Mouse (Mus musculus) CH12.LX (cell line): ENCODE results near the gene Esm1.

Experiments used
- CTCF ChIP-seq, 2 experiments: IDR thresholded peaks in 1 of 2; conservative IDR thresholded peaks in 1 of 2; 2 replicates each; pipeline ENCODE4 v1.5.1; 2011 to 2012; ENCODE audit warnings: low read depth in 2 of 2, low read length in 2 of 2, improper control_type of control experiment in 1 of 2, inconsistent platforms in 1 of 2, mild to moderate bottlenecking in 1 of 2, moderate library complexity in 1 of 2
- EP300 ChIP-seq: IDR thresholded peaks from 2 replicates; pipeline ENCODE4 v1.6.1; 2011; ENCODE audit warnings: low read length, improper control_type of control experiment
- MAFK ChIP-seq: IDR thresholded peaks from 2 replicates; pipeline ENCODE4 v1.6.1; 2011; ENCODE audit warnings: low read length, improper control_type of control experiment; ENCODE audit not compliant: insufficient replicate concordance
- MAX ChIP-seq: IDR thresholded peaks from 2 replicates; pipeline ENCODE4 v1.6.1; 2011; ENCODE audit warnings: low read length, improper control_type of control experiment
- POLR2A ChIP-seq: IDR thresholded peaks from 2 replicates; pipeline ENCODE4 v1.6.1; 2011; ENCODE audit warnings: low read depth, mild to moderate bottlenecking, improper control_type of control experiment, low read length
- SIN3A ChIP-seq: IDR thresholded peaks from 2 replicates; pipeline ENCODE4 v1.6.1; 2012; ENCODE audit warnings: low read length, improper control_type of control experiment, inconsistent platforms

GRCm38 (mm10) chr13:113209624-113210023 is at the start of gene Esm1:
- TF ChIP-seq EP300 (no peak), MAX (no peak), CTCF (conservative IDR thresholded peaks at IDR 0.05 in 1 of 2, IDR thresholded peaks at IDR 0.05 in 1 of 2; ENCODE audit: low read depth in 2 of 2, low read length in 2 of 2) (no peak), SIN3A (no peak), MAFK (no peak), POLR2A (no peak)
